Mouse (Mus musculus) cerebellum, adult 9-11 months (tissue): ENCODE data around the gene Nanog.

Source experiments
- DNase-seq: peaks from one replicate; pipeline ENCODE4 v3.0.0; 2022

Nanog gene

DNA sequence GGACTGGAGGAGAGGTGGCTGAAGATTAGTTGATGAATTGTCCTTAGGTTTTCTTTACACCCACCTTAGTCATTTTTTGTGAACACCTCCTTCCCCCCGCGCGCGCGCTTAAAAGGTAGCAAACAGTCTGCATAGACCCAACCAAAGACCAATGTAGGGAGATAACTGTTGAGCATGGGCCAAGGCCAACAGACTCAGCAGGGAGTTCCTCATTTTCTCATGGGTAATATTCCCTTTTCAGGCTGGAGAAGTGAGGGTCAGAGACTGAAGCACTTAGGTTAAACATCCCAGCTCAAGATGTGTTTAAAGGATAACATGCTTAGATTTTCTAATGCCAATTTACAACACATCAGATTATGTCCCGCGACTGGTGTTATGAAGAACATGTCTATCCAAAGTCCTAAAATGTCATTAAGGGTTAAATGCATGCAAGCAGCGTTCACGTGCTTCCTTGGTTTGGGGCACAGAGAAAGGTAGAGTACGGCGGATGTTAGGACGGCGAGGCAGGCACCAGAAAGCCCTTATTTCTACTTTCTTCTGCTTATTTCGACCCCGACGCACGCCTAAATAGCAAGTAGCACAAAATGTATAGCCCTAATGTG, 56.7 kb downstream of the Nanog start:
- DNase-seq = peak; percentile 55
